Mouse (Mus musculus): ENCODE measurements around the gene Phf20. TPM values are rescaled to one million over a fixed set of nuclear protein-coding genes. Genes with fewer than 3 reads are reported as not detected.

The Phf20 gene
- total RNA-seq, 4 experiments from 2014 or later, result 21.6 to 38.5 (median 29.1) TPM

Small RNAs within 50 kb of the gene (microRNA-seq; reads per million reads assigned to microRNA genes)
- not detected for gene Gm22759

Other genes with a start within 250 kb of the Phf20 start
- 1 to 10 TPM; 4.1 to 4.5 (median 4.2) TPM for gene Cep250, start 240.0 kb upstream of the Phf20 start, total RNA-seq (2022)
- gene 6430550D23Rik, start 188.5 kb upstream of the Phf20 start, total RNA-seq (2022), result under 1 TPM in 2 of 4 experiments, not detected in 2; 0.54 to 0.76 TPM
- gene Ergic3, start 188.4 kb upstream of the Phf20 start, total RNA-seq (2022), result 10 to 100 TPM; 42.5 to 54.4 (median 49.1) TPM
- not detected for gene Fer1l4, start 143.5 kb upstream of the Phf20 start, total RNA-seq (2022)
- 1 to 10 TPM in 2 of 4 experiments, under 1 TPM in 1, not detected in 1; 0.83 to 1.2 (median 1.2) TPM for gene Spag4, start 131.3 kb upstream of the Phf20 start, total RNA-seq (2022)
- gene Cpne1, start 84.5 kb upstream of the Phf20 start, total RNA-seq (2022), result 10 to 100 TPM in 2 of 4 experiments, 1 to 10 TPM in 2; 5.6 to 13.2 (median 9.8) TPM
- gene Rbm12, start 84.5 kb upstream of the Phf20 start, total RNA-seq (2022), result 1 to 10 TPM; 5.8 to 8.3 (median 6.9) TPM
- 1 to 10 TPM; 3.5 to 5.2 (median 3.9) TPM for gene Gm28036, start 69.4 kb upstream of the Phf20 start, total RNA-seq (2022)
- gene Romo1, start 52.4 kb upstream of the Phf20 start, total RNA-seq (2022), result 100 to 1,000 TPM; 192 to 289 (median 265) TPM
- gene Nfs1, start 52.3 kb upstream of the Phf20 start, total RNA-seq (2022), result 10 to 100 TPM; 85.7 to 90.2 (median 88.3) TPM
- gene Rbm39, start 16.2 kb upstream of the Phf20 start, total RNA-seq (2022), result 100 to 1,000 TPM in 1 of 4 experiments, 10 to 100 TPM in 3; 71.4 to 105 (median 89.2) TPM
- gene Cnbd2, start 115.8 kb downstream of the Phf20 start, total RNA-seq (2022), result 1 to 10 TPM in 1 of 4 experiments, under 1 TPM in 3; 0.74 to 1.0 (median 0.85) TPM
- gene Scand1, start 116.2 kb downstream of the Phf20 start, total RNA-seq (2022), result 10 to 100 TPM; 50.0 to 68.3 (median 62.9) TPM
- gene Epb41l1, start 224.4 kb downstream of the Phf20 start, total RNA-seq (2022), result 1 to 10 TPM; 3.0 to 6.0 (median 3.5) TPM